Mouse (Mus musculus): ENCODE results near the gene Klhdc9.
"Not testable (repeated sequence)": the region's sequence is repeated elsewhere in the genome, so short reads cannot be mapped to it uniquely, and the experiment has no call there.

Klhdc9 gene

DNA sequence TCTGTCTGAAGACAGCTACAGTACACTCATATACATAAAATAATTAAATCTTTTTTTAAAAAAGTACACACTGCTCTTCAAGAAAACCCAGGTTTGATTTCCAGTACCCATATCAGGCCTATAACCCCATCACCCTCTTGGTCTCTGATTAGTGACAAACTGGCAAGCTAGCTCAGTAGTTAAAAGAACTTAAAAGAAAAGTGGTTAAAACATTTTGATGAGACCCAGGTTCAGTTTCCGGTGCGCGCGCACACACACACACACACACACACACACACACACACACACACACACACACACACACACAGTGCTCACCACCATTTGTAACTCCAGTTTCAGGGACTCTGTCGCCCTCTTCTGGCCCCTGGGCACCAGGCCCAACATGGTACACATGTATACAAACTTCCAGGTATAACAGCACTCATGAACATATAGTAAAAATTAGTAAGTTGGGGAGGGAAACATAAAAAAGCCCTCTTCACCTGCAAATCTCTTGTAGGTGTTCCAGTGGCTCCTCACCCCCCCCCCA, 4.7 kb downstream of the Klhdc9 start:
- no peak for DNase-seq (ENCODE audit: low spot score)

DNA sequence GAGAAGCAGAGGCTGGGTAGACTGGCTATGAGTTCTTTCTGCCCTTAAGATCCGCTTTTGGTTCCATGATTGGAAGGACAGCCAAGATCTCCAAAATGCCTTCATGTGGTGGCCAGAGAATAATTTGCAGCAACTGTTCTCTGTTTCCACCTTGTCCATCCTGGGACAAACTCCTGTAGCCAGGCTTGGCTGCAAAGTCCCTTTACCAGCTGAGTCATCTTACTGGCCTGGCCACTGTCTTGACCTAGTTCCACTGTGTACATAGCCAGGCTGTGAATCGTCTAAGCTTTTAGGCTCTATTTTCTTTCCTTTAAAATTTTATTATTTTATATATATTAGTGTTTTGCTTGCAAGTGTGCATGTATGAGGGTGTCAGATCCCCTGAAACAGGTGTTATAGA, 11.4 kb downstream of the Klhdc9 start:
- DNase-seq (ENCODE audit: low spot score) = no peak

DNA sequence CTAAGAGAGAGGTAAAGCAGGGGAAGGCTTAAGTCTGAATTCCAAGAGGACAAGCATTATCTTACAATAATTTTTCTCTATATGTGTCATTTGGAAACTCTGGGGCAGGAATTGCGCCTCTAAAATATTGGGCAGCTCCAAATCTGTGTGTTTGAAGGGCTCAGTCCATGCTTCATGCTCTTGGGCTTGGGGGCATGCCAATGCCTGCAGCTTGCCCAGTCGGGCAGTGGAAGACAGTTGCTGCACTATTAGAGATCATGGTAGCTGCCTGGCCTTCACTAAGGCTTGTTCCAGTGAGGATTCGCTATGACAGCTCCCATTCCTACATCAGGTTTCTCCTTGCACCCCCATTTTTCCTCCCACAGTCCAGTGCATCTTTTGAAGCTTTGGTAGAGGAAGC, 11.9 kb downstream of the Klhdc9 start:
- DNase-seq (ENCODE audit: low spot score) = no peak

DNA sequence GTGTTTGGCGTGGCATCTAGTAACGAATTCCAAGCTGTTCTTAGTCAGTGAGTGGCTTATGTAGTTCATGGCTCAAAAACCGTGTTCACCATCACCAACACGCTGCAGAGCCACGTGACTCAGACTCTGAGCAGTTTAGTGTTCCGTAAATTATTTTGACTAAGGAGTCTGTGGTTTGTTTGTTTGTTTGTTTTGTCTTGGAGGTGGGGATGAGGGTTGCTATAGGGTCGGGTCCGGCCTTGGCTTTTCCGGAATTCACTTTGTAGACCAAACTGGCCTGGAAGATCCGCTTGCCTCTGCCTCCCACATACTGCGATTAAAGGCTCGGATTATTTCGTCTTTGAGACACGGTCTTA, 14.5 kb downstream of the Klhdc9 start:
- DNase-seq (ENCODE audit: low spot score) = no peak

DNA sequence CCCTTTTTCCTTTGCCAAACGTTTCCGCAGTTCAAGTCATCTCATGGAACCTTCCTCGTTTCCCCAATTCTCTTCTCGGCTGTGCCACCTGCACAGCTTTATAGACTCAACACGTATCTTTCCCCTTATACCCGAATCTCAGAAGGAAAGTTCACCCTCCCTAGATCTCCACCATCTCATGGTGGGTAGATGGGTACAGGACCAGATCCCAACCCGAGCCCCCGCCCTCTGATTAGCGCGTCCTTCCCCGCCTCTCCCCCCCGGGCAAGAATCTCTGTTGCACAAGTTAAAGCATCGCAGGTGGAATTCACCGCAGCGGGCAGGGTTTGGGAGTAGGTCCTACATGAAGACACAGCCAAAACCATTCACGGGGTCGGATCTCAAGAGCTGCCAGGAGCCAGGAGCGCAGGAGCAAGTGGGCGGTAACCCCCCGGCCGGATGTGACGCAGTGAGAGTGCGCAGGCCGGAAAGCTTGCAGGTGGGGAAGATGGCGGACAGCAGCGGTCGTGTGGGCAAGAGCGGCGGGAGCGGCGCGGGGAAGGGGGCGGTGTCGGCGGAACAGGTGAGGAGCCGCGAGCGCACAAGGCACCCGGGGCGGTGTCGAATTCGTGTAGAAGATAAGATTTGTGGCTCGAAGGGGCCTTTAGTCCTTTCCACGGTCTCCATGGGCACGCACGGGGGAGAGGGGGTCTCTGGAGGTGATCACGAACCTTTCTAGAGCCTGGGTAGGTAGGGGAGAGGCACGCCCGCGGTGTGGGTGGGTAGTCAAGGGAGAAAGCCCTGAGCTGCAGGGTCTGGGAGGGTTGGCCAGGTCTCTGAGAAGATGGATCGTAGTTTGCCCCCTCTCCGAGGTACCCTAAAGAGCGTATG, 15.1 kb downstream of the Klhdc9 start, which contains the start of the genes Nit1 and Pfdn2:
Nit1 (minus strand) TSS at position 422 of the 870 bp plus-strand sequence.
Pfdn2 (plus strand) TSS at position 446 of the 870 bp plus-strand sequence.
- DNase-seq (ENCODE audit: low spot score) = peak; percentile 85

DNA sequence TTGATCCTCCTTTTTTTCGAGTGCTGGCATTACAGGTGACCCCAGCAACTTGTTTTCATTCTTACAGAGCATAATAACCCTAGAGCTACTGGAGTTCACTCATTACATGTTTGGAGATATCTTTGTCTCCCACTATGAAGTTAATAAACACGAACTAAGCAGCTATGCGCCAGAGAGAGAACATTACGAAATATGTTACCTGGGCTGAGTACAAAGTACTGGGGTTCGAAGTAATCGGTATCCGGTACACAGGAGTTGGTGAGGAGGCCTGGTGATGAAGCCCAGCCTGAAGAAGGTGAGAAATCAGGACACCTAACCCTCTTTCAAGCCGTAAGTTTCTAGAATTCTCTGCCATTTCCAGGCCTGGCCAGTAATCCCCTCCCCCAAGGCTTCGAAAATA, 15.9 kb downstream of the Klhdc9 start:
- DNase-seq (ENCODE audit: low spot score) = no peak

DNA sequence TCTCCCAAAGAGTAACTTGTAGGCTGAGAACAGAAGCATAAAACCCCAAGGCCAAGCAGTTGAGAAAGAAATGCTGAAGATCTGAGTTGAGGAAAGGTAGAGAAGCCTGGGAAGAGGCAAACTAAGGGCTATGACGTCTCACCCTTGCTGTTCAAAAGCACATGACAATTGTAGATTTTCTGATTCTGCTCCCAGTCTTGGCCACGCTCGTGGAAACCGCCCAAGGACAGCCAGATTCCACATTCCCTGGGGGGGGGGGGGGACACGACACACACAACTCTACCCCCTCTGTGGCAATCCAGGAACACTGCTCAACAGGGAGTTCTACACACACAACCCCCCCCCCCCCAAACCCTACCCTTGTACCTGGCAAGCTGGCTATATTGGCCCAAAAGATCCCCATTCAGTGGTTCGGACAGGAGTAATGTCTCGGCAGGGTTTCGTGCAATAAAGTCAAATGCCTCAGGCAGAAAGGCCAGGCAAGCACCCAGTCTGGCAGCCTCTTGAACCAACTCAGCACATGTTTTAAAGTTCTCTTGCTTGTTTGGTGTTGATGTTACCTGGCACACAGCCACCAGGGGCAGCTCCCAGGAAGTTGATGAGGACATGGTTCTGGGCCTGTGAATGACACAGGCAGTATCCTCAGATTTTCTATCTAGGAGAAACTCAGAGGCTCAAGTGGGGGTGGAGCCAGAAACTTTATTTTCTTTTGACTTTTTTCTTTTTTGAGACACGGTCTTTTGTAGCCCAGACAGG, 16.5 kb downstream of the Klhdc9 start:
- no peak for DNase-seq (ENCODE audit: low spot score)

DNA sequence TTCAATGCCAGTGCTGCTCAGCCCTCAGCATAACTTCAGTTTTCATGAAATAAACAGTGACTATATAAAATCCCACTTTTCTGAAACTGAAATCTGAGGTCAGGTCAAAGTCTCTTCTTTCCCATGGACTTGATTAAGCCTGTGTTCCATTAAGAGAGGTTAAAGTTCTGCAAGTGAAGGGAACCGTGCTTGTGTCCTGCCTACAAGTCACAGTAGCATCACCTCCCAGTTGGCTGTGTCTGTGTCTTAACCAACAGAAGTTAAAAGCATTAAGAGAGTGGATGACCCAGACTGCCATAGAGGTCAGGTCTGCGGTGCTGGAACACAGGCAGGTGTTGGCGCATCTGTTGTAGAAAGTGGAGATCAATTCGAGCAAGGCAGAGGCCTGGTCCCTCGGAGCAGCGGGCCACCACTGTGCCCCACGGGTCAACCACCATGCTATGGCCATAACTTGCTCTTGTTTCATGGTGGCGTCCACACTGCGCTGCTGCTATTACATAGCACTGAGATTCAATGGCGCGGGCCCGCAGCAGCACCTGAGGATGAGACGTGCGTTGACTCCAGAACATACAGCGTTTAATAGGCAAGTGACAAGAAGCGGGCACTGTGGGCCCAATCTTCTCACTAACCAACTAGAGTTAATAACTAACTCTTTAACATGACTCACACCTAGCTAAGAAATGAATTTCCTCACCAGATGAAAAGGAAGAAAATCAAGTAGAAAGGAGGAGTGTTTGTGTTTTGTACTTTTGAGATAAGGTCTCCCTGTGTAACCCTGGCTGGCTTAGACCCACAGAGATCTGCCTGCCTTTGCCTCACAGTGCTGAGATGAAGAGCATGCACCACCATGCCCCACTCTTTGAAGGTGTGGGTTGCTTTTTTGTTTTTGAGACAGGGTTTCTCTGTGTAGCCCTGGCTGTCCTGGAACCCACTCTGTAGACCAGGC, 18.1 kb downstream of the Klhdc9 start:
- no peak for DNase-seq (ENCODE audit: low spot score)

DNA sequence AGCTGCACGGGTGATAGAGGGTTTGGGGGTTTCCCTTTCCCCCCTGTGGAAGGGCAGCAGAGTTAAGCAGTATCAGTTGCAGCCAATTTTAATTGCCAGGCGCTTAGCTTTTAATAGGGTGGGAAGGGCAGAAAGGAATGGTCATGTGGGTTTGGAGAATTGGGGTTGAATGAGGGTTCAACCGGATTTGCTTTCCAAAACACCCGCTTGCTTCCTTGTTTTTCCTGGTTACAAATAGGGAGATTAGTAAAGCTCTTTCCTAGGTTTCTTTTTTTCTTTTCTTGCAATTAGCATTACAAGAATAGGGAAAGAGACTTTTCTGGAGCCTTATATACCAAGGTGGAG, 30.4 kb downstream of the Klhdc9 start:
- no peak for DNase-seq (ENCODE audit: low spot score)

DNA sequence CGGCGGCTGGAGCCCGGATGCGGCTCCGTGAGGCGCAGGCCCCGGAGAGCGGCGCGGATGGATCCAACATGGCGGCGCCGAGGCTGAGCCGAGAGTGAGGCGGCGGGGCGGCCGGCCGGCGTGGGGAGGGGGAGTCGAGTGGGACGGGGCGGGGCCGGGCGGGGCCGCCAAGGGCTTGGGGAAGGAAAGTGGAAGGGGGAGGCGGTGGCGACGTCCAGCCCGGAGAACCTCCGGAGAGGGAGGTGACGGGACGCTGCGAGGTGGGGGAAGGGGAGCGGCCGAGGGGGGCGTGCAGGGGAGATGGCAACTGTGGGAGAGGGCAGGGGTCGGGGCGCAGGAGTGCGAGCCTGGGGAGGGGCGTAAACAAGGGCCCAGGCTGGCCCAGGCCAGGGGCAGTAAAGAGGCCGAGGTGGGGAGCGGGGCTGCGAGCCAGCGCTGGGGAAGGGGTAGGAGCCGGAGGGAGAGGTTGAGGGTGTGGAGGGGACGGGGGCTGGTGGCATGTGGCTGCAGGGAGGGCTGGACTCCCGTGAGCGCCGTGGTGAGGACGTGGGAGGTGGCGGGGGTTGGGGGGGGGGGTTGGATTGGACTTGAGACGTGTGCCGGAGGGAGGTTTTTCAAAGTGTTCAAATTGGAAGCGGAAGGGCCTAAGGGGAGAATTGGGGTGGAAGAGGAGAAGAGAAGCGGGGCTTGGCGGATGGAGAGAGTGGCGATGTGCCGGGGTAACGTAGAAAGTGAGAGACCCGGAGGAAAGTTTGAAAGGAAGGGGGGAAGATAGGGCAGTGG, 31.0 kb downstream of the Klhdc9 start:
- peak; percentile 29 for DNase-seq (ENCODE audit: low spot score)

DNA sequence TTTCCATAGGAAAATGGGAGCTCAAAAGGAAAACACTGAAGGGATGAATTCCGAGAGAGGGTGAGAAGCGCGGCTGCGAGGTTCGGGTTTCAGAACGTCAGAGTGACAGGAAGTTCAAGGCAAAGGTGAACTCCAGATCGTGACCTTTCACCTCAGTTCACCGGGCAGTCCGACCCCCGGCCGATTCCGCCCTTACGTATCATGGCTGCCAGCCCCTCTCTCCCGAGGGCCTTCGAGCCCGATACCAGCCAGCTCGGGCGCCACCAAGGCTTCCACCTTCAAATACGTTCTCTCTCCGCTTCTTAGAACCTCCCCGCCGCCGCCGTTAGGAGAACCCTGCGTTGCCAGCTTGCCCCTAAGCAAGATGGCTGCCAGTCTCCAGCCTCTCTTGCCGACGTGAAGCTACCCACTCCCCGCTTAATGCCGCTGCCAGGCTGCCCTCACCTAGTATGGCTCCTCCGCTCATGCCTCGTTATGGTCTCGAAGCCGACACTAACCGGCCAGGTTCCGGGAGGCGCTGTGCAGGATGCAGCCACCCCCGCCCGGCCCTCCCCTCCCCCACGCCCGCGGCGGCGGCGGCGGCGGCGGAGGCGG, 31.7 kb downstream of the Klhdc9 start, which contains the start of gene Dedd:
Dedd (plus strand) TSS at position 307 of the 594 bp plus-strand sequence.
- peak; percentile 78 for DNase-seq (ENCODE audit: low spot score)

DNA sequence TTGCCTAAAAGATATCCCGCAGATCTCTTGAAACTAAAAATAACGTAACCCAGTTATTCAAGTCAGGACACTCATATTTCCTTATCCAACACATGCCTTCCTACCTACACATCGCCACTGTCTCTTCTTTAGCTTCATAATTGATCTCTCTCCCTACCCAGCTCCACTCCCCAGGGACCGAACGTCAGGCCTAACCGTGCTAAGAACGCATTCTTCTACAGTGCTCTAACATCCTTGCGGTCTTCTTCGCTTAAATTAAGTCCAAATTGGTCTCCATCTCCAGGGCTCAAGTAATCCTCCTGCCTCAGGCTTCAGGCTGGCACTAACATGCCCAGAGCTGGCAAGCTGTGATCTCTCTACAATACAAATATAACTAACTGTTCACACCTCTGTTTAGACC, 32.4 kb downstream of the Klhdc9 start:
- no peak for DNase-seq (ENCODE audit: low spot score)

DNA sequence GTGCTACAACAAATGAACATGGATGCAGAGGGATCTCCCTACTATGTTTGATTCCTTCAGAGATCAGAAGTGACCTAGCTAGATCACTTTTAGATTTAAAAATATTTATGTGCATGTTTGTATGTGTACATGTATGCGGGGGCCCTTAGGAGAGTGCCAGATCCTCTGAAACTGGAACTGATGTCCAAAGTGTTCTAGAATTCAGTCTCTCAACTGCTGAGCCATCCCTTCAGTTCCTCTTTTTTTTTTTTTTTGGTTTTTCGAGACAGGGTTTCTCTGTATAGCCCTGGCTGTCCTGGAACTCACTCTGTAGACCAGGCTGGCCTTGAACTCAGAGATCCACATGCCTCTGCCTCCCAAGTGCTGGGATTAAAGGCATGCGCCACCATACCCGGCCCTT, 34.0 kb downstream of the Klhdc9 start:
- not testable (repeated sequence) for DNase-seq (ENCODE audit: low spot score)

DNA sequence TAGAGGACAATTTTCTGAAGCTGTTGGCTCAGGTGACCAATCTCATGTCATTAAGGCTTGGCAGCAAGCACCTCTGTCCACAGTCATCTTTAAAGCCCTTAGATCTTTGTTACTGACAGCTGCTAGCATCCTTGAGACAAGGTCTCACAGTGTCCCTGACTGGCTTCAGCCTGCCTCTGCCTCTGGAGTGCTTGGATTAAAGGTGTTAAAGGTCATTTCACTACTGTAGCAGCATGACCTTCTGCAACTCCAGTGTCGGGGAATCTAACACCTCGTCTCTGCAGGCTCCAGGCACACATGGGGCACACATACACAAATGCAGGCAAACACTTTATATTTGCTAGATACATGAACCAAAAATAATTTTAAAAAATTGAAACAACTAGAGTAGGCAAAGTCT, 35.0 kb downstream of the Klhdc9 start:
- DNase-seq (ENCODE audit: low spot score) = no peak

DNA sequence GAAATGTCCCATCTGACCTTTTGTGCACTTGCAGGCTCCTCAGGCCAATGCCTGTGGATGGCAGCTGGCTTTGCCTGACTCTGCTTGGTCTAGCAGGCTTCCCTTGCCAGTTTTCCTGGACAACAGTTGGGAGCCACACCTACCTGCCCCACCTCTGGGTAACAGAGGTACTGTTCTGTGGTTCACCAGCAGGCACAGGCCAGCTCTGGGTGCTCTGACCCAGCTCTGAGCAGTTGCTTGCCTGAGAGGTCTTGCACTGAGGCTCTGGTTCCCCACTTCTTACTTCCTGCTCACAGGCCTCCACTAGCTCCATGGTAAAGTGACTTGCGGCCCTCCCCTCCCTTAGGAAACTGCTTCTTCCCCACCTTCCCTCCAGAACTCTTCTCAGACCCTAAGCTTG, 38.6 kb downstream of the Klhdc9 start:
- no peak for DNase-seq (ENCODE audit: low spot score)

DNA sequence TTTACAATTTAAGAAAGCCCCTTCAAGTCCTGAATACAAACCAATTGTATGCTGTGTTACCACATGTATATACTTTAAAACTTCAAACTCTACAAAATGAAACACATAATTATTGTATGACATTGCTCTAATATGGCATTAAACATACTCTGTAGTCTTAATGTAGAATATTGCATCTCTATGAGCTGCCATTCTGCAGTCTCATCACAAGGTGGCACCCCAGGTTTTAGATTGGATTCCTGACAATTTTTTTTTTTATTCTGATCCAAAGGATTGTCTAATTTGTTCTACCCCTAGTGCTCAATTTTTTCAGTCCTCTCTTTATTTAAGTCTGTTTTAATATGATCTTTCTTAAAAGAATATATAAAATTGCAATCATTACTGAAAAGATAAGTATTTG, 39.2 kb downstream of the Klhdc9 start:
- no peak for DNase-seq (ENCODE audit: low spot score)

DNA sequence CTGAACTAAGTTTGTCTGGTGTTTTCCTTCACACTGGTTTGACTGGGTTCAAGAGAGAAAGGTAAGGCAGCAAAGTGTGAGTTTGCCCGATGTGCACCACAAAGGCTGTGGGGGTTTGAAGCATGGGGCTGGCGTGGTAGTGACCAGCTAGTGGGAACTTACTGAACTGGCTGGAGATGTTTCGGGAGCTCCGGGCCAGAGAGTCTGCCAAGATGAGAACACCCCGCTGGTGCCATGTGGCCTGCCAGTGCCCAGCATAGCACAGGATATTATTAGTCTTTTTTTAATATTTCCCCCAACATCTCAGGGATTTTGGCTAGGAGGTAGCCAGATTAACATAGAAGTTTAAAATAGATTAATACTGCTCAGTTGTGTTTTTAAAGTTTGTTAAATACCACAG, 40.4 kb downstream of the Klhdc9 start:
- no peak for DNase-seq (ENCODE audit: low spot score)

DNA sequence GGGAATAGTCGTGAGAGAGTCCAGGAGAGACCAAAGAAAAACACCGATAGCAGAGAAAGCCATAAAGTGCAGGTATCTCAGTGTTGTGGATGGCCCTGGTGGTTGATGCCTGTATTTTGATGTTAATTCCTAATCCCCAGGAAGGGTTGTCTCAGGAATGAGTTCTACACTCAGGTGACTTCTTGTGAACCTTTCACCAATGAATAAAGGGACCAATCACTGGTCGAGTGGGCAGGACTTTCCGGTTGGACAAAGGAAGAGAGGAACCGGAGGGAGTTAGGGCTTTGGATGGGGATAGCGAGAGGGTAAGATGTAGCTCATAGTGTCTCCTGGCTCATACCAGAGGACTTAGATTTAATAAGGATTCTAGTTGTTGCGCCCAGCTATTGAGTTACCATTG, 40.9 kb downstream of the Klhdc9 start:
- DNase-seq (ENCODE audit: low spot score) = no peak

DNA sequence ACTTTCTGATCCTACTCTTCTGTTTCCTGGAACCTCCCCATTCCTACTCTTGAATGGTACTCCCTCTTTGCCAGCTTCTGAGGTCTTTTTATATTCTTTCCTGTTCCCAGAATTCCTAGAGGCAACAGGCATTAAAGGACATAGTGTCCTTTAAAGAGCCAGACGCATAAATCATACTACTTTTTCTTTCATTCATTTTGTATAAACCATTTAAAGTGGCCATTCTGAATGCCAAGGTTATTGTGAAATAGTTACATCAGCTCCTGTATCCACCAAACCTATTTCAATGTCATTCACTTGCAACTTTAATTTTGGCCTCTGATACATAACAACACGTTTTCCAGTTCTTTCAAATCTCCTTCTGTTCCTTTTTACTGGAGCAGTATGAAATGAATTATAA, 51.3 kb downstream of the Klhdc9 start:
- no peak for DNase-seq (ENCODE audit: low spot score)

Data from ovary, postnatal 14 days (tissue).